Mouse (Mus musculus) stomach, postnatal 0 days (tissue): ENCODE measurements around the gene Exo5. TPM values are rescaled to one million over a fixed set of nuclear protein-coding genes. Genes with fewer than 3 reads are reported as not detected.

Source experiments
- ATAC-seq: fragments of 200-750 bp; cut with Nextera tagmentation; 2 replicates; pipeline ENCODE4 v1.8.0; 2017; ENCODE audit not compliant: low FRiP score, low TSS enrichment
- DNase-seq: peaks from one replicate; pipeline ENCODE4 v3.0.0-alpha.2; 2016; ENCODE audit warnings: low spot score
- H3K27ac ChIP-seq: fragments of 300-500 bp; sonication (generic); replicated peaks from 2 replicates; pipeline ENCODE4 v1.5.1; 2014; ENCODE audit warnings: mild to moderate bottlenecking, control low read depth
- H3K27me3 ChIP-seq: fragments of 300-500 bp; sonication (generic); 2 replicates; pipeline ENCODE4 v1.6.1; 2014; ENCODE audit warnings: low read length; ENCODE audit not compliant: control insufficient read depth, insufficient read depth
- H3K36me3 ChIP-seq: fragments of 300-500 bp; sonication (generic); 2 replicates; pipeline ENCODE4 v1.6.1; 2014; ENCODE audit warnings: low read length, mixed read lengths; ENCODE audit not compliant: control insufficient read depth, insufficient read depth
- H3K4me1 ChIP-seq: fragments of 300-500 bp; sonication (generic); replicated peaks from 2 replicates; pipeline ENCODE4 v1.6.1; 2014; ENCODE audit warnings: antibody characterized with exemption; ENCODE audit not compliant: control insufficient read depth, insufficient read depth
- H3K4me2 ChIP-seq: fragments of 300-500 bp; sonication (generic); replicated peaks from 2 replicates; pipeline ENCODE4 v1.6.1; 2014; ENCODE audit warnings: low read depth, mild to moderate bottlenecking, control low read depth, moderate library complexity
- H3K4me3 ChIP-seq: fragments of 300-500 bp; sonication (generic); 2 replicates; pipeline ENCODE4 v1.5.1; 2014; ENCODE audit warnings: low read depth, low read length, control low read depth
- H3K9ac ChIP-seq: fragments of 300-500 bp; sonication (generic); 2 replicates; pipeline ENCODE4 v1.6.1; 2014; ENCODE audit warnings: mild to moderate bottlenecking, low read length, control low read depth, mixed read lengths
- H3K9me3 ChIP-seq: fragments of 300-500 bp; sonication (generic); 2 replicates; pipeline ENCODE4 v1.6.1; 2016; ENCODE audit warnings: low read length; ENCODE audit not compliant: control insufficient read depth
- CTCF ChIP-seq: IDR thresholded peaks from 2 replicates; pipeline ENCODE4 v1.5.1; 2016; ENCODE audit warnings: antibody characterized with exemption, low read depth, mild to moderate bottlenecking, moderate library complexity
- EP300 ChIP-seq: optimal IDR thresholded peaks from 2 replicates; pipeline ENCODE3; 2016; ENCODE audit warnings: antibody characterized with exemption
- WGBS: fragments of 180-500 bp; shearing (Covaris S2); extraction: QIAGEN DNeasy Blood & Tissue Kit; methylation state at CpG from one replicate; pipeline ENCODE4 v1.1.7; 2014; 5-methylcytosine and 5-hydroxymethylcytosine counted together
- polyA plus RNA-seq: library from polyadenylated mRNA; unstranded; fragments of >200 nt; fragmentation: Nextera tagmentation; extraction: Ambion mirVana; gene quantifications from 2 replicates; pipeline ENCODE4 v1.2.1, GENCODE M21; 2015

Exo5 gene
- polyA plus RNA-seq, 1 experiment from 2014 or later = 10.4 TPM

GRCm38 (mm10) chr4:120935006-120935405 lies 10.2 kb upstream of the Exo5 start:
- TF ChIP-seq CTCF = no peak
- TF ChIP-seq EP300 = no peak
- H3K4me1 ChIP-seq = no peaks in the 10 kb centered on the region
- H3K27me3 ChIP-seq = no peaks in the 10 kb centered on the region
- 70% methylated on average over 3 of the region's 3 CpGs for WGBS
- no peak overlapping the region for H3K9ac ChIP-seq
- ATAC-seq = no peak
- no peak overlapping the region for H3K4me2 ChIP-seq
- H3K4me3 ChIP-seq = no peak overlapping the region
- no peak overlapping the region for H3K27ac ChIP-seq
- H3K36me3 ChIP-seq = no peaks in the 10 kb centered on the region
- DNase-seq = no peak
- no peaks in the 10 kb centered on the region for H3K9me3 ChIP-seq

GRCm38 (mm10) chr4:120930736-120931135 lies 5.9 kb upstream of the Exo5 start:
- Histone ChIP-seq H3K27me3 (no peaks in the 10 kb centered on the region), H3K9ac (no peak overlapping the region), H3K36me3 (no peaks in the 10 kb centered on the region), H3K4me3 (no peak overlapping the region), H3K9me3 (no peaks in the 10 kb centered on the region), H3K27ac (no peak overlapping the region), H3K4me2 (no peak overlapping the region), H3K4me1 (no peaks in the 10 kb centered on the region)
- ATAC-seq (no peak), DNase-seq (no peak)
- WGBS = 96% methylated on average over 18 of the region's 18 CpGs
- TF ChIP-seq CTCF = no peak
- TF ChIP-seq EP300 = no peak

GRCm38 (mm10) chr4:120928686-120929085 lies 3.9 kb upstream of the Exo5 start:
- 74% methylated on average over 3 of the region's 3 CpGs for WGBS

GRCm38 (mm10) chr4:120925386-120925785 lies 569 bp upstream of the Exo5 start:
- Histone ChIP-seq H3K27ac (peak overlapping the region; percentile 90), H3K36me3 (peaks cover 11% of the 10 kb centered on the region), H3K9ac (peak overlapping the region; percentile 70), H3K4me2 (peak overlapping the region; percentile 76), H3K27me3 (no peaks in the 10 kb centered on the region), H3K9me3 (no peaks in the 10 kb centered on the region), H3K4me3 (peak overlapping the region; percentile 66), H3K4me1 (no peaks in the 10 kb centered on the region)
- peak; percentile 29 for DNase-seq
- WGBS = 13% methylated on average over 3 of the region's 3 CpGs
- TF ChIP-seq CTCF (peak; percentile 63), EP300 (no peak)
- ATAC-seq = peak; percentile 61

More at GRCm38 (mm10) chr4:120928686-120929085, 3.9 kb upstream of the Exo5 start:
- H3K4me2 ChIP-seq = no peak overlapping the region
- no peak overlapping the region for H3K4me3 ChIP-seq
- no peaks in the 10 kb centered on the region for H3K36me3 ChIP-seq
- H3K9ac ChIP-seq = no peak overlapping the region
- ATAC-seq (no peak), DNase-seq (no peak)
- no peak overlapping the region for H3K27ac ChIP-seq
- TF ChIP-seq EP300 (no peak), CTCF (peak; percentile 25; the same call in 1 of the 2 replicates)
- H3K4me1 ChIP-seq = no peaks in the 10 kb centered on the region
- no peaks in the 10 kb centered on the region for H3K27me3 ChIP-seq
- no peaks in the 10 kb centered on the region for H3K9me3 ChIP-seq

- no peak overlapping the region for H3K4me2 ChIP-seq
- 91% methylated on average over 8 of the region's 8 CpGs for WGBS
- DNase-seq (no peak), ATAC-seq (no peak)
- H3K9me3 ChIP-seq = no peaks in the 10 kb centered on the region
- H3K27ac ChIP-seq = no peak overlapping the region
- H3K9ac ChIP-seq = no peak overlapping the region
- H3K4me1 ChIP-seq = no peaks in the 10 kb centered on the region
- TF ChIP-seq EP300 (no peak), CTCF (no peak)
- H3K4me3 ChIP-seq = no peak overlapping the region
- no peaks in the 10 kb centered on the region for H3K27me3 ChIP-seq
- peaks cover 11% of the 10 kb centered on the region for H3K36me3 ChIP-seq
These were observed 3.4 kb downstream of the Exo5 start for GRCm38 (mm10) chr4:120921461-120921860.

- H3K27me3 ChIP-seq = no peaks in the 10 kb centered on the region
- H3K4me1 ChIP-seq = no peaks in the 10 kb centered on the region
- no peak for DNase-seq
- 72% methylated on average over 4 of the region's 4 CpGs for WGBS
- no peaks in the 10 kb centered on the region for H3K9me3 ChIP-seq
- TF ChIP-seq CTCF (no peak), EP300 (no peak)
- no peak overlapping the region for H3K4me3 ChIP-seq
- H3K36me3 ChIP-seq = no peaks in the 10 kb centered on the region
- no peak overlapping the region for H3K4me2 ChIP-seq
- no peak overlapping the region for H3K27ac ChIP-seq
- ATAC-seq = no peak
- no peak overlapping the region for H3K9ac ChIP-seq
These were observed 10.3 kb downstream of the Exo5 start for GRCm38 (mm10) chr4:120914501-120914900.
